Mouse (Mus musculus) cerebellum, postnatal 36 days (tissue): ENCODE results near the gene Gnmt.
A peak's percentile ranks its signal among the peaks of the same experiment; 100 is the strongest.

Experiments
- DNase-seq, 2 experiments: peaks; one replicate each; pipeline ENCODE4 v3.0.0; 2021 to 2022; ENCODE audit warnings: mixed read lengths in 2 of 2

Gnmt gene

GRCm38 (mm10) chr17:46741305-46741704 lies 12.3 kb upstream of the Gnmt start:
- DNase-seq, result no peak

GRCm38 (mm10) chr17:46736160-46736559 lies 7.2 kb upstream of the Gnmt start:
- no peak for DNase-seq

- no peak for DNase-seq
These were observed 6.3 kb upstream of the Gnmt start for GRCm38 (mm10) chr17:46735287-46735686.

- DNase-seq, result no peak
These were observed 5.1 kb upstream of the Gnmt start for GRCm38 (mm10) chr17:46734055-46734454.

GRCm38 (mm10) chr17:46728496-46728895 lies 472 bp downstream of the Gnmt start:
- DNase-seq, result no peak

GRCm38 (mm10) chr17:46728021-46728420 lies 947 bp downstream of the Gnmt start:
- peak; percentile 36 to 54 for DNase-seq

GRCm38 (mm10) chr17:46727271-46727670 lies 1.7 kb downstream of the Gnmt start:
- no peak for DNase-seq

GRCm38 (mm10) chr17:46725731-46726645 lies 3.0 kb downstream of the Gnmt start:
- DNase-seq, result peak; percentile 78 to 79

- DNase-seq, result peak; percentile 36 to 43
These were observed 3.7 kb downstream of the Gnmt start for GRCm38 (mm10) chr17:46725273-46725672.

- DNase-seq, result no peak
These were observed 4.4 kb downstream of the Gnmt start for GRCm38 (mm10) chr17:46724477-46725084.

GRCm38 (mm10) chr17:46721077-46721476 lies 7.9 kb downstream of the Gnmt start:
- no peak for DNase-seq

- peak in 1 of 2 experiments; percentile 16 for DNase-seq
These were observed 14.0 kb downstream of the Gnmt start for GRCm38 (mm10) chr17:46714756-46715481.

GRCm38 (mm10) chr17:46713849-46714248 lies 15.1 kb downstream of the Gnmt start:
- DNase-seq, result no peak

- no peak for DNase-seq
These were observed 16.5 kb downstream of the Gnmt start for GRCm38 (mm10) chr17:46712442-46712841.

- DNase-seq, result peak; percentile 34 to 49
These were observed 17.2 kb downstream of the Gnmt start for GRCm38 (mm10) chr17:46711612-46712271.

- DNase-seq, result peak; percentile 93 to 95
These were observed 17.9 kb downstream of the Gnmt start, which contains the start of gene Pex6 for GRCm38 (mm10) chr17:46710959-46711597. Gene Pex6, plus strand, starts transcription at chr17:46711463.

GRCm38 (mm10) chr17:46706375-46707089 lies 22.4 kb downstream of the Gnmt start:
- DNase-seq, result no peak

GRCm38 (mm10) chr17:46704887-46705835 lies 23.8 kb downstream of the Gnmt start, which contains the start of gene Ppp2r5d:
Gene Ppp2r5d, minus strand, starts transcription at chr17:46705111.
- DNase-seq, result peak; percentile 94

- DNase-seq, result no peak
These were observed 24.7 kb downstream of the Gnmt start for GRCm38 (mm10) chr17:46703971-46704886.
